Mouse (Mus musculus): ENCODE measurements around the gene Cryba2.

DNA sequence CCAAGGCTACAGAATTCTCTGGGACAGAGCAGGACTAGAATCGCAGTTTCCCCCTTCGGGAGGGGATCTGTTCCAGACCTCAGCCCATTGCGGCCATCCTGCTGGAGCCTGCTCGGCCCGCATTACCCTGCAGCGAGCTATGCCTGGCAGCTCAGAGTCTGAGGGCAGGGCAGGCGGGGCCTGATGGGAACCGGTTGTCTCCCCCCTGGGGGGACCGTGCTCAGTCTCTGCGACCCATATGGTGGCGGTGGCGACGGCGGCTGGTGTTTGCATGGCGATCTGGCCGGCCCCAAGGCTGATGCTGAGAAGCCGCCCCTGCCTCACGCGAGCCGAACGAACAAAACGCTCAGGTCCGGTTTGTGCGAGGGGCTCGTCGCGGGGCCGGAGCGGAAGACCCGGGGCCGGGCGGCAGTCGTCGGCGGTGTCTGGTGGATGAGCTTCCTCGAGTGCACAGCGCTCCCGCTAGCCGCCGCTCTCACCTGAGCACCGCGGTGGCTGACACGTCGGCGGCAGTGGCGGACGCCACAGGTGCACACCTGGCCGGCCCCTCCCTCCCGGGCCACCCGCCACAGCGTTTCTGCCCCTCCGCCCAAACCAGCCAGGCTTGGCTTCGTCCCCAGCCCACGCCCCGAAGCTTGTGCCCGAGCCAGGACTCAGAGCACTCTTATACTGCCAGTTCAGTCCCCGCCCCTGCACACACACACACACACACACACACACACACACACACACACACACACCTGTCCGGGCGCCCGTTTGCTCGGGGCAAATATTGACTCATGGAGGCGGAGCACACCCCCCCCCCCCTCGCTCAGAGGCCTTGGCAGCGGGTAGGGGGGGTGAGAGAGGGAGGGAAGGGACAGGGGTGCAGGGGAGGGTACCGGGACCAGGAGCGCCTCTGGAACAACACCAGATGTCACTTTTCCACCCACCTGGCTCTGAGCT lies 7.7 kb upstream of the Cryba2 start:
- TF ChIP-seq POLR2A (IDR thresholded peaks at IDR 0.05; ENCODE audit: low read depth, low read length) (no peak), CTCF (IDR thresholded peaks at IDR 0.05; ENCODE audit: extremely low read depth, insufficient read length, insufficient replicate concordance, low read depth, low read length) (no peak)

Measured in small intestine, adult 2 months (tissue).